Mouse (Mus musculus) cerebral cortex, adult 2 months (tissue): ENCODE data around the gene Gm28035.

Experiments used
- WGBS: fragments of 180-500 bp; shearing (Covaris S2); methylation state at CpG from one replicate; pipeline ENCODE4 v1.1.7; 2018; 5-methylcytosine and 5-hydroxymethylcytosine counted together

Gene Gm28035

DNA sequence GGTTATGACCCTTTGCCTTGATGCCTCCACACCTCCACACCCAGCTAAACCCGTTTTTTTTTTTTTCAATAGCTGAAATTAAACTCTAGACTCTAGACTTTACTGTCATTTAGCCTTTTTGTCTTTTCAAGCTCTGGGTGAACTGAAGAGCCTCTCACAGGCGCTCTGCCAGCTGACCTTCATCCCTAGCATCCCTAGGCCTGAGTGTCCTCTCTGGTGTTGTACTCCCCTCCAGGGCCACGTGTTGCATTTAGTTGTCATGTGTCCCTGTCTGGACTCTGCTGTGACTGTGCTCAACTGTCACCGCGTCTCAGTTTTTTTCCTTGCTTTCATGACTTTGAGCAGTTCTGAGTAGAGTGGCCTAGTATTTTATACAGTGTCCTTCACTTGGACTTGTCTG lies 59.6 kb downstream of the Gm28035 start:
- WGBS = 88% methylated on average over 5 of the region's 5 CpGs

DNA sequence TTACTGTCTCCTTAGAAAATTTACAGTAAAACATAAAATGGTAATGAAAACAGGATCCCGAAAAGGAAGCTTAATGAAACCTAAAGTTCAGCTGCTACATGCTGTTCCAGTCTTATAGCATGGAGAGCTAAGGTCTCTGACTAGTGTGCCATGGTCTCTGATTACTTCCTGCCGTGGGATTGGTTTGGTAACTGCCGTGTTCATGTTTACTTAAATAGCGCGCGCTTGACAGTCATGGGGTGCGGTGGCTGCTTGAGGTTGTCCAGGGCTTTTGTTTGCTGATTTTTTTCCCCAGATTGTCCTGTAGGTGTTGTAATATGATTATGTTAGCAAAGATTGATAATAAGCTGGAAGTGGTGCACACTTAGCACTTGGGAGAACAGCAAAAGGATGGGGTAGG lies 65.7 kb downstream of the Gm28035 start:
- 94% methylated on average over 7 of the region's 7 CpGs for WGBS

DNA sequence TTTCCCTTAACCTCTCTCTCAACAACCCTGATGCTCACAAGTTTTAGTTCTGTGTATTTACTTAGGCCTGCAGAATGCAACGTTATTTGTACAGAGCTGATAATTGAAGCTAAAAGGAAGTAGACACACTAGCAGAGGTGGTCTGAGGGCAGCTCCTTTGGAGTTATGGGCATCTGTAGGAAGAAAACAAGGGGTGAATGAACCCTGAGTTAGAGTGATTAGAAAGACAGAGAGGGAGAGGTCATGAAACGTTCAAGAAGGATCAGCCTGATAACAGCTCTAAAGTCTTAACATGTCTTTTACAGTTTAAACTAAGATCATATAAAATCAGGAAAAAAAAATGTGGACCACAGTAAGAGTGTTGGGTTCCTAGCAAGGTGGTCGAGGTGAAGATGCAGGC lies 69.0 kb downstream of the Gm28035 start:
- WGBS = 91% methylated on average over 3 of the region's 3 CpGs

- WGBS = 57% methylated on average over 2 of the region's 2 CpGs
These were observed 71.1 kb downstream of the Gm28035 start for GRCm38 (mm10) chr2:30311481-30311880.

DNA sequence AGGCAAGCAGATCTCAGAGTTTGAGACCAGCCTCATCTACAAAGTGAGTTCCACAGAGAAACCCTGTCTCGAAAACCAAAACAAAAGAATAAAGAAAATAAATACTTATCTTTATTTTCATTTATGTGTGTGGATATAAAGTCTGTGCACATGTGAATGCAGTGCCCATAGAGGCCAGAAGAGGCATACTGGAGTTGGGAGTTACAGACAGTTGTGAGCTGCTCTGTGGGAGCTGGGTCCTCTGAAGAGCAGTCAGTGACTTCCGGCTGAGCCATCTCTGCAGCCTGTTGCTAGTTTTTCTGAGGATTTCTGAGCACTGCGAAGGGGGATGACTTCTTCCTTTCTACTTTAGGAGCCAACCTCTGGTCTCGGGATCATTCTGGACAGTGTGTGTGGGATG lies 75.8 kb downstream of the Gm28035 start:
- 90% methylated on average over 4 of the region's 4 CpGs for WGBS

GRCm38 (mm10) chr2:30316955-30317354 lies 76.6 kb downstream of the Gm28035 start:
- WGBS = 65% methylated on average over 5 of the region's 5 CpGs

- 92% methylated on average over 4 of the region's 4 CpGs for WGBS
These were observed 78.9 kb downstream of the Gm28035 start for GRCm38 (mm10) chr2:30319260-30319659.

- 77% methylated on average over 7 of the region's 7 CpGs for WGBS
These were observed 82.7 kb downstream of the Gm28035 start for GRCm38 (mm10) chr2:30323111-30323510.

DNA sequence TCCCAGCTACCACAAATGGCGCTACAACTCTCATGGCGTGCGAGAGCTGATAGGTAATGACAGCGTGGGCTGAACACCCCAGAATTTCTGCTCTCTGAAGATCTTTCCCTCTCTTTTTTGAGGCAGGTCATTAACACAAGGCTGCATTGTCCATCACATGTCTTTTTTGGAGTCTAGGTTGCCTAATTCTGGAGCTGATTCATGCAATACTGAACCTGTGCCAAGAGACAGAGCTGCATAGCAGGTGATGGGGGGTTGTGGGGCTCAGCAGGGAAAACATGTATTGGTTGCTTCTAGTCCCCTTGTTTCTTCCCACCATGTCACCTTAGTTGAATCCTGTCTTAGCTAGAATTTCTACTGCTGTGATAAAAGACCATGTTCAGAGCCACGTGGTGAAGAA lies 84.9 kb downstream of the Gm28035 start:
- WGBS = 92% methylated on average over 5 of the region's 5 CpGs

GRCm38 (mm10) chr2:30327276-30327675 lies 86.9 kb downstream of the Gm28035 start:
- 87% methylated on average over 7 of the region's 7 CpGs for WGBS

GRCm38 (mm10) chr2:30328791-30329190 lies 88.4 kb downstream of the Gm28035 start:
- WGBS = 69% methylated on average over 3 of the region's 3 CpGs
